Mouse (Mus musculus): ENCODE results near the gene Hspa14.

GRCm38 (mm10) chr2:3522558-3522957 lies 9.9 kb upstream of the Hspa14 start:
- no peak for TF ChIP-seq MAX (IDR thresholded peaks at IDR 0.05; ENCODE audit: low read length)
- TF ChIP-seq CTCF (conservative IDR thresholded peaks at IDR 0.05 in 1 of 2, IDR thresholded peaks at IDR 0.05 in 1 of 2; ENCODE audit: low read depth in 2 of 2, low read length in 2 of 2) = no peak
- no peak for TF ChIP-seq ZNF384 (IDR thresholded peaks at IDR 0.05; ENCODE audit: low read depth, low read length)
- no peak for TF ChIP-seq POLR2A (IDR thresholded peaks at IDR 0.05; ENCODE audit: low read depth, low read length)
- no peak for TF ChIP-seq NELFE (IDR thresholded peaks at IDR 0.05; ENCODE audit: low read depth, low read length)
- no peak for TF ChIP-seq USF2 (conservative IDR thresholded peaks at IDR 0.05; ENCODE audit: low read depth, low read length)
- TF ChIP-seq RCOR1 (conservative IDR thresholded peaks at IDR 0.05; ENCODE audit: low read depth, low read length) = no peak
- TF ChIP-seq ELF1 (IDR thresholded peaks at IDR 0.05; ENCODE audit: low read depth, low read length) = no peak
- no peak for TF ChIP-seq MAFK (IDR thresholded peaks at IDR 0.05; ENCODE audit: insufficient replicate concordance, low read length)
- no peak for TF ChIP-seq TCF12 (IDR thresholded peaks at IDR 0.05; ENCODE audit: low read depth, low read length)
- TF ChIP-seq POLR2AphosphoS2 (IDR thresholded peaks at IDR 0.05; ENCODE audit: low read depth, low read length) = no peak
